Mouse (Mus musculus) adrenal gland, adult 10 weeks (tissue): Measurements from ENCODE around the gene Mvp. TPM values are rescaled to one million over a fixed set of nuclear protein-coding genes. Genes with fewer than 3 reads are reported as not detected.

ENCODE experiments used
- polyA plus RNA-seq: library from polyadenylated mRNA; stranded (reverse); fragments of 350-450 nt; fragmentation: Illumina TruSeq; extraction: RNeasy Lipid Tissue Mini Kit (QIAGEN cat#74804); gene quantifications from one replicate; pipeline ENCODE4 v1.2.3, GENCODE M21; 2014; ENCODE audit warnings: low read depth, low replicate concordance

The Mvp gene
- polyA plus RNA-seq, result 2.0 TPM

GRCm38 (mm10) chr7:127014320-127014719 lies at the start of gene Mvp:
Gene Mvp, minus strand, starts transcription at chr7:127014621.

GRCm38 (mm10) chr7:127041851-127042672 lies 27.6 kb upstream of the Mvp start, which contains the start of gene Kif22:
Gene Kif22, minus strand, starts transcription at chr7:127042471.

GRCm38 (mm10) chr7:127026984-127027726 lies 12.7 kb upstream of the Mvp start, which contains the start of gene Maz:
Gene Maz, minus strand, starts transcription at chr7:127027037.

GRCm38 (mm10) chr7:127020901-127021562 lies 6.6 kb upstream of the Mvp start, which contains the start of the genes Gm42742 and Prrt2:
Gene Gm42742, minus strand, starts transcription at chr7:127021097.
Gene Prrt2, minus strand, starts transcription at chr7:127021211.

GRCm38 (mm10) chr7:127016971-127017949 lies 2.8 kb upstream of the Mvp start, which contains the start of gene Pagr1a:
Gene Pagr1a, minus strand, starts transcription at chr7:127017352.

GRCm38 (mm10) chr7:127016481-127016485 lies 1.9 kb upstream of the Mvp start, which contains the start of gene Pagr1b:
Gene Pagr1b, minus strand, starts transcription at chr7:127016484.

GRCm38 (mm10) chr7:126975950-126976866 lies 38.2 kb downstream of the Mvp start, which contains the start of gene Cdiptos:
Gene Cdiptos, minus strand, starts transcription at chr7:126976098.

DNA sequence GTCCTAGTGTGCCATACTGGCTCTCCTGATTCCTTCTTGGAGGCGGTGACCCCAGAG lies 38.7 kb downstream of the Mvp start, which contains the start of gene Cdipt:
TSS of gene Cdipt (plus strand) at position 22 of the 57 bp plus-strand sequence.

GRCm38 (mm10) chr7:126949793-126950646 lies 64.4 kb downstream of the Mvp start, which contains the start of gene Sez6l2:
Gene Sez6l2, plus strand, starts transcription at chr7:126950563.

DNA sequence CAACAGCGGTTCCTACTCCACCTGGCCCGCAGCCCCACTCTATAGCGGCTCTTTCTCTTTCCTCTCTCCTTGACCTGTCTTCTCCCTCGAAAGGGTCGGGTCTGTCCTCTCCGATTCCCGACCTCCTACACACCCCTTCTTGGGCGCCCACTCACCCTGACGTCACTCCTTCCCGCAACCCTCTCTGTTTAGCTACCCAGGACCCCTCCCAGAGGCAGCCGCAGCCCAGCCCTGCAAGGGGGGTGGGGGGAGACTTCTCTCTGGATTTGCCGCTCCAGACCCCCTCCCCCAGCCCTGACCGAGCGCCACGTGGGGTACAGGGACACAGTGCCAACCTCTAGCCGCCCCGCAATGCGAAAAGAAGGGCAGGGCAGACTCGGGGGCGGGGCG lies 65.0 kb downstream of the Mvp start, which contains the start of gene Asphd1:
TSS of gene Asphd1 (minus strand) at position 180 of the 390 bp plus-strand sequence.

Other genes with a start within 250 kb of the Mvp start
- not detected for gene Gdpd3, start 248.3 kb downstream of the Mvp start, polyA plus RNA-seq
- 12.0 TPM for gene Ypel3, start 237.7 kb downstream of the Mvp start, polyA plus RNA-seq
- gene Tbx6, start 233.1 kb downstream of the Mvp start, polyA plus RNA-seq, result not detected
- gene Ppp4c, start 222.1 kb downstream of the Mvp start, polyA plus RNA-seq, result 28.4 TPM
- not detected for gene Fam57b, start 217.0 kb downstream of the Mvp start, polyA plus RNA-seq
- not detected for gene 4930451I11Rik, start 183.0 kb downstream of the Mvp start, polyA plus RNA-seq
- not detected for gene Doc2a, start 167.2 kb downstream of the Mvp start, polyA plus RNA-seq
- 10.9 TPM for gene Hirip3, start 152.6 kb downstream of the Mvp start, polyA plus RNA-seq
- gene Ino80e, start 152.2 kb downstream of the Mvp start, polyA plus RNA-seq, result 13.4 TPM
- gene Taok2, start 129.9 kb downstream of the Mvp start, polyA plus RNA-seq, result 9.9 TPM
- gene Tmem219, start 91.7 kb downstream of the Mvp start, polyA plus RNA-seq, result 8.8 TPM
- 3.4 TPM for gene Kctd13, start 85.7 kb downstream of the Mvp start, polyA plus RNA-seq
- not detected for gene Asphd1, start 65.0 kb downstream of the Mvp start, polyA plus RNA-seq
- 39.4 TPM for gene Sez6l2, start 64.1 kb downstream of the Mvp start, polyA plus RNA-seq
- 18.4 TPM for gene Cdipt, start 38.7 kb downstream of the Mvp start, polyA plus RNA-seq
- gene Cdiptos, start 38.5 kb downstream of the Mvp start, polyA plus RNA-seq, result 2.0 TPM
- gene Pagr1b, start 1.9 kb upstream of the Mvp start, polyA plus RNA-seq, result not detected
- gene Pagr1a, start 2.7 kb upstream of the Mvp start, polyA plus RNA-seq, result not detected
- 0.52 TPM for gene Gm42742, start 6.5 kb upstream of the Mvp start, polyA plus RNA-seq
- not detected for gene Prrt2, start 6.6 kb upstream of the Mvp start, polyA plus RNA-seq
- gene Maz, start 12.4 kb upstream of the Mvp start, polyA plus RNA-seq, result 19.4 TPM
- gene Kif22, start 27.9 kb upstream of the Mvp start, polyA plus RNA-seq, result 1.9 TPM
- 1.6 TPM for gene Zg16, start 72.7 kb upstream of the Mvp start, polyA plus RNA-seq
- gene AI467606, start 76.7 kb upstream of the Mvp start, polyA plus RNA-seq, result 0.52 TPM
- 0.29 TPM for gene Qprt, start 107.6 kb upstream of the Mvp start, polyA plus RNA-seq
- gene Spn, start 123.2 kb upstream of the Mvp start, polyA plus RNA-seq, result 0.52 TPM
- gene Cd2bp2, start 181.4 kb upstream of the Mvp start, polyA plus RNA-seq, result 14.8 TPM
- gene Tbc1d10b, start 193.8 kb upstream of the Mvp start, polyA plus RNA-seq, result 3.7 TPM
- gene Mylpf, start 194.3 kb upstream of the Mvp start, polyA plus RNA-seq, result 9.2 TPM
- gene Zfp553, start 218.4 kb upstream of the Mvp start, polyA plus RNA-seq, result 1.7 TPM
- not detected for gene Sept1, start 218.5 kb upstream of the Mvp start, polyA plus RNA-seq
- not detected for gene Zfp771, start 229.7 kb upstream of the Mvp start, polyA plus RNA-seq
- gene Dctpp1, start 246.1 kb upstream of the Mvp start, polyA plus RNA-seq, result not detected